Mouse (Mus musculus): Measurements from ENCODE around the gene Daam2. TPM values are rescaled to one million over a fixed set of nuclear protein-coding genes. Genes with fewer than 3 reads are reported as not detected.

Gene Daam2
- polyA plus RNA-seq, 1 experiment from 2014 or later, result 4.0 TPM

- ATAC-seq (ENCODE audit: low FRiP score), result no peak
- H3K4me3 ChIP-seq (ENCODE audit: low read depth, low read length), result no peak overlapping the region
- 95% methylated on average over 3 of the region's 3 CpGs for WGBS
- no peak overlapping the region for H3K4me2 ChIP-seq (replicated peaks; ENCODE audit: low read depth, low read length)
- no peaks in the 10 kb centered on the region for H3K27me3 ChIP-seq (ENCODE audit: control insufficient read depth, insufficient read depth, low read length)
- no peaks in the 10 kb centered on the region for H3K9me3 ChIP-seq (ENCODE audit: control insufficient read depth, low read length)
- no peaks in the 10 kb centered on the region for H3K36me3 ChIP-seq (ENCODE audit: control insufficient read depth, insufficient read depth, low read length)
- no peaks in the 10 kb centered on the region for H3K4me1 ChIP-seq (replicated peaks; ENCODE audit: control insufficient read depth, insufficient read depth, low read length)
- H3K27ac ChIP-seq (ENCODE audit: low read depth, low read length), result no peak overlapping the region
- H3K9ac ChIP-seq (ENCODE audit: low read depth, low read length), result no peak overlapping the region
- no peak for DNase-seq (ENCODE audit: low spot score)
Observed at GRCm38 (mm10) chr17:49515141-49515540, 49.0 kb downstream of the Daam2 start.

DNA sequence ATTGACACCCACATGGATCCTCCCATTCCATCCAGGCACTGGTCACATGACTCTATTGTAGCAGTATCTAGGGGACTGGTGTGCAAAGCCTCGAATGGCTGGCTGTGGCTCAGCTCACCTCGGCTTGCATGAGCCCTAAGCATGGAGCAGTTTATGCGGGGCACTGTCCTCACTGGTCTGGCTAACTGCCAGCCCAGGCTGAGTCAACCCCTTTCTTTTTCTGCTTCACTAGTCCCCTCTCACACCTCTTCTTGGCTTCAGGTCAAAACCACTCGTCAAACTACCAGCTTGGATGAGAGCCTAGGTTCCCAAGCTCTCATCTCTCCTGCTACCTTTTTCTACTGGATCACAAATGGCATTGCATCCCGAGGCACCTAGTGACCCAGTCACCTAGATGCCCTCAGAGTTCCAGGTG lies 51.5 kb downstream of the Daam2 start:
- Histone ChIP-seq H3K27ac (ENCODE audit: low read depth, low read length) (no peak overlapping the region), H3K4me3 (ENCODE audit: low read depth, low read length) (no peak overlapping the region), H3K36me3 (ENCODE audit: control insufficient read depth, insufficient read depth, low read length) (no peaks in the 10 kb centered on the region), H3K4me2 (replicated peaks; ENCODE audit: low read depth, low read length) (no peak overlapping the region), H3K4me1 (replicated peaks; ENCODE audit: control insufficient read depth, insufficient read depth, low read length) (no peaks in the 10 kb centered on the region), H3K27me3 (ENCODE audit: control insufficient read depth, insufficient read depth, low read length) (no peaks in the 10 kb centered on the region), H3K9me3 (ENCODE audit: control insufficient read depth, low read length) (no peaks in the 10 kb centered on the region), H3K9ac (ENCODE audit: low read depth, low read length) (no peak overlapping the region)
- no peak for DNase-seq (ENCODE audit: low spot score)
- 81% methylated on average over 5 of the region's 5 CpGs for WGBS
- no peak for ATAC-seq (ENCODE audit: low FRiP score)

DNA sequence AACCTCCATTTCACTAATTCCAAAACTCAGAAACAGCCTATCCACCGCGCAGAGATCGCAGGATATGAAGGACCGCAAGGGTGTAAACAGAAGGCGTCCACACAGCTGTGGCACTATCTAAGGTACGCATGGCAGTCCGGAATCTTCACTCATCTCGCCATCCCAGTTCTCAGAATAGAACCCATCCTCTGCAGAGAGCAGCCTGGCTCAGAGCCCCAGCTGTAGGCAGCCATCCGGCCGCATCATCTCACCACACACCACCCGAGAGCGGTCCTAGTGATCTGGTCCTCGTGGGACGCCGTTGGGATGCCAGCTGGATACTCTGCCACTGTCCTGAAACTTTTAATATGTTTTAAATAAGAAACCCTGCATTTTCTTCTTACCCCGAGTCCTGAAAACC lies 54.7 kb downstream of the Daam2 start:
- H3K9me3 ChIP-seq (ENCODE audit: control insufficient read depth, low read length), result no peaks in the 10 kb centered on the region
- no peak for DNase-seq (ENCODE audit: low spot score)
- no peaks in the 10 kb centered on the region for H3K4me1 ChIP-seq (replicated peaks; ENCODE audit: control insufficient read depth, insufficient read depth, low read length)
- H3K36me3 ChIP-seq (ENCODE audit: control insufficient read depth, insufficient read depth, low read length), result no peaks in the 10 kb centered on the region
- no peak overlapping the region for H3K9ac ChIP-seq (ENCODE audit: low read depth, low read length)
- no peak overlapping the region for H3K4me2 ChIP-seq (replicated peaks; ENCODE audit: low read depth, low read length)
- H3K27ac ChIP-seq (ENCODE audit: low read depth, low read length), result no peak overlapping the region
- no peaks in the 10 kb centered on the region for H3K27me3 ChIP-seq (ENCODE audit: control insufficient read depth, insufficient read depth, low read length)
- no peak overlapping the region for H3K4me3 ChIP-seq (ENCODE audit: low read depth, low read length)
- ATAC-seq (ENCODE audit: low FRiP score), result no peak
- 91% methylated on average over 16 of the region's 16 CpGs for WGBS

DNA sequence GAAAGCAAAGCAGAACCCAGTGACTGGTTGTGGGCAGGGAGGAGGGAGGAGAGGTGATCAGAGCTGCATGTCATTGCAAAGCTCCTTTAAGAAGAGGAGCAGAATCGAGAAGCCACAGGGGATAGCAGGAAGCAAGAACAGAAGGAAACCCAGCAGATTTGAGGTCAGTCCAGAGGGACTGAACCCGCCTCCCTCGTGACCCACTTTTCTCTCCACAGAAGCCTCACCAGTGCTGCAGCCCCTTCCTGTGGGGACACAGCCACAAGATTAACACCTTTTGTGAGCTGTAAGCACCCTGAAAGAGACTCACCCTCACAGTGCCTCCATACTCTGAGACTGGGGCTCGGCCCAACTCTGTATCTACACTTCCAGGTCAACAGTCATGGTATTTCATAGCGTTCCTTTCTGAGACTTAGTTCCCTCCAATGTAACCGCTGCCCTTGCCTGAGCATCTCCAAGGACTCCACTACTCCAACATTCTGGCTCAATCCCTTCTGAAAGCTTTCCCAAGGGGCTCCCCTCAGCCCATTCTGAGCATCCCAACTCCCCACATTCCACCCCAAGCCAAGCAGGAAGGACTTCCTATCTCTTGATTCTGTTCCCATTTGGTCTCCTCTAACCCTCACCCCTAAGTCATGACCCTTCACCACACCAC lies 60.8 kb downstream of the Daam2 start:
- H3K27ac ChIP-seq (ENCODE audit: low read depth, low read length), result no peak overlapping the region
- H3K4me3 ChIP-seq (ENCODE audit: low read depth, low read length), result no peak overlapping the region
- ATAC-seq (ENCODE audit: low FRiP score), result no peak
- no peaks in the 10 kb centered on the region for H3K36me3 ChIP-seq (ENCODE audit: control insufficient read depth, insufficient read depth, low read length)
- H3K4me1 ChIP-seq (replicated peaks; ENCODE audit: control insufficient read depth, insufficient read depth, low read length), result no peaks in the 10 kb centered on the region
- WGBS, result 79% methylated on average over 6 of the region's 6 CpGs
- H3K27me3 ChIP-seq (ENCODE audit: control insufficient read depth, insufficient read depth, low read length), result no peaks in the 10 kb centered on the region
- H3K4me2 ChIP-seq (replicated peaks; ENCODE audit: low read depth, low read length), result no peak overlapping the region
- DNase-seq (ENCODE audit: low spot score), result no peak
- no peaks in the 10 kb centered on the region for H3K9me3 ChIP-seq (ENCODE audit: control insufficient read depth, low read length)
- no peak overlapping the region for H3K9ac ChIP-seq (ENCODE audit: low read depth, low read length)

- Histone ChIP-seq H3K4me2 (replicated peaks; ENCODE audit: low read depth, low read length) (no peak overlapping the region), H3K9ac (ENCODE audit: low read depth, low read length) (no peak overlapping the region)
Observed at GRCm38 (mm10) chr17:49500234-49500633, 63.9 kb downstream of the Daam2 start.

GRCm38 (mm10) chr17:49499635-49500034 lies 64.5 kb downstream of the Daam2 start:
- no peaks in the 10 kb centered on the region for H3K4me1 ChIP-seq (replicated peaks; ENCODE audit: control insufficient read depth, insufficient read depth, low read length)
- no peaks in the 10 kb centered on the region for H3K27me3 ChIP-seq (ENCODE audit: control insufficient read depth, insufficient read depth, low read length)
- H3K36me3 ChIP-seq (ENCODE audit: control insufficient read depth, insufficient read depth, low read length), result no peaks in the 10 kb centered on the region
- DNase-seq (ENCODE audit: low spot score) (no peak), ATAC-seq (ENCODE audit: low FRiP score) (no peak)
- H3K9ac ChIP-seq (ENCODE audit: low read depth, low read length), result no peak overlapping the region
- H3K27ac ChIP-seq (ENCODE audit: low read depth, low read length), result no peak overlapping the region
- no peaks in the 10 kb centered on the region for H3K9me3 ChIP-seq (ENCODE audit: control insufficient read depth, low read length)
- no peak overlapping the region for H3K4me3 ChIP-seq (ENCODE audit: low read depth, low read length)
- no peak overlapping the region for H3K4me2 ChIP-seq (replicated peaks; ENCODE audit: low read depth, low read length)
- WGBS, result 95% methylated on average over 2 of the region's 2 CpGs

More at GRCm38 (mm10) chr17:49500234-49500633, 63.9 kb downstream of the Daam2 start:
- no peak overlapping the region for H3K27ac ChIP-seq (ENCODE audit: low read depth, low read length)
- WGBS, result 77% methylated on average over 2 of the region's 2 CpGs
- no peaks in the 10 kb centered on the region for H3K27me3 ChIP-seq (ENCODE audit: control insufficient read depth, insufficient read depth, low read length)
- no peak for ATAC-seq (ENCODE audit: low FRiP score)
- no peaks in the 10 kb centered on the region for H3K9me3 ChIP-seq (ENCODE audit: control insufficient read depth, low read length)
- no peaks in the 10 kb centered on the region for H3K4me1 ChIP-seq (replicated peaks; ENCODE audit: control insufficient read depth, insufficient read depth, low read length)
- H3K4me3 ChIP-seq (ENCODE audit: low read depth, low read length), result no peak overlapping the region
- no peaks in the 10 kb centered on the region for H3K36me3 ChIP-seq (ENCODE audit: control insufficient read depth, insufficient read depth, low read length)
- DNase-seq (ENCODE audit: low spot score), result no peak

- no peaks in the 10 kb centered on the region for H3K4me1 ChIP-seq (replicated peaks; ENCODE audit: control insufficient read depth, insufficient read depth, low read length)
- H3K27me3 ChIP-seq (ENCODE audit: control insufficient read depth, insufficient read depth, low read length), result no peaks in the 10 kb centered on the region
- DNase-seq (ENCODE audit: low spot score) (no peak), ATAC-seq (ENCODE audit: low FRiP score) (no peak)
- H3K9me3 ChIP-seq (ENCODE audit: control insufficient read depth, low read length), result no peaks in the 10 kb centered on the region
- H3K9ac ChIP-seq (ENCODE audit: low read depth, low read length), result no peak overlapping the region
- WGBS, result 56% methylated on average over 3 of the region's 3 CpGs
- no peak overlapping the region for H3K27ac ChIP-seq (ENCODE audit: low read depth, low read length)
- no peak overlapping the region for H3K4me3 ChIP-seq (ENCODE audit: low read depth, low read length)
- H3K4me2 ChIP-seq (replicated peaks; ENCODE audit: low read depth, low read length), result no peak overlapping the region
- H3K36me3 ChIP-seq (ENCODE audit: control insufficient read depth, insufficient read depth, low read length), result no peaks in the 10 kb centered on the region
Observed at GRCm38 (mm10) chr17:49498169-49498568, 66.0 kb downstream of the Daam2 start.

DNA sequence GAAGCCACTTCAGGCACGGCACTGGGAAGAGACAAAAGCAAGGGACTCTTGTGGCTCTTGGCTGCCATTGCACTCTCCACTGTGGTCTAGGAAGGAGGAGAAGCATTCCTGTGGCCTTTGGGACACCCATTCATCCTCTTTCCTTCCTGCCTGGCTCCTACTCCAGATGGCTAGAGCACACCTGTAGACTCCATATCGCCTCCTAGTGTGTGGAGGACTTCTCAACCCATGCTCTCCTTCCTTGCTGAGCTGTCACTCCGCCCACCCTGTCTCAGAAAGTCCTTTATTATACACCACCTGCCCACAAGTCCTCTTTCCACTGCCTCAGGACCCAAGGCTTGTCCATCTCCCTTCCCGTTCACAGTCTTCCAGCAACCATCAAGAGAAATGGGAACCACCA lies 70.9 kb downstream of the Daam2 start:
- H3K4me2 ChIP-seq (replicated peaks; ENCODE audit: low read depth, low read length), result no peak overlapping the region
- H3K9me3 ChIP-seq (ENCODE audit: control insufficient read depth, low read length), result no peaks in the 10 kb centered on the region
- H3K9ac ChIP-seq (ENCODE audit: low read depth, low read length), result no peak overlapping the region
- no peak overlapping the region for H3K4me3 ChIP-seq (ENCODE audit: low read depth, low read length)
- H3K27me3 ChIP-seq (ENCODE audit: control insufficient read depth, insufficient read depth, low read length), result no peaks in the 10 kb centered on the region
- DNase-seq (ENCODE audit: low spot score) (no peak), ATAC-seq (ENCODE audit: low FRiP score) (no peak)
- H3K4me1 ChIP-seq (replicated peaks; ENCODE audit: control insufficient read depth, insufficient read depth, low read length), result no peaks in the 10 kb centered on the region
- WGBS, result 95% methylated on average over 4 of the region's 4 CpGs
- H3K27ac ChIP-seq (ENCODE audit: low read depth, low read length), result no peak overlapping the region
- H3K36me3 ChIP-seq (ENCODE audit: control insufficient read depth, insufficient read depth, low read length), result no peaks in the 10 kb centered on the region

GRCm38 (mm10) chr17:49489098-49489497 lies 75.0 kb downstream of the Daam2 start:
- 80% methylated on average over 5 of the region's 5 CpGs for WGBS
- ATAC-seq (ENCODE audit: low FRiP score), result no peak
- no peak overlapping the region for H3K9ac ChIP-seq (ENCODE audit: low read depth, low read length)
- no peak overlapping the region for H3K4me3 ChIP-seq (ENCODE audit: low read depth, low read length)
- no peaks in the 10 kb centered on the region for H3K9me3 ChIP-seq (ENCODE audit: control insufficient read depth, low read length)
- H3K27me3 ChIP-seq (ENCODE audit: control insufficient read depth, insufficient read depth, low read length), result no peaks in the 10 kb centered on the region
- no peaks in the 10 kb centered on the region for H3K36me3 ChIP-seq (ENCODE audit: control insufficient read depth, insufficient read depth, low read length)
- H3K27ac ChIP-seq (ENCODE audit: low read depth, low read length), result no peak overlapping the region
- no peak overlapping the region for H3K4me2 ChIP-seq (replicated peaks; ENCODE audit: low read depth, low read length)
- H3K4me1 ChIP-seq (replicated peaks; ENCODE audit: control insufficient read depth, insufficient read depth, low read length), result no peaks in the 10 kb centered on the region
- DNase-seq (ENCODE audit: low spot score), result no peak
